Mouse (Mus musculus) CH12.LX (cell line): Measurements from ENCODE around the gene Kcnj1. TPM values are rescaled to one million over a fixed set of nuclear protein-coding genes. Genes with fewer than 3 reads are reported as not detected.

ENCODE experiments used
- DNase-seq: peaks from one replicate; pipeline ENCODE4 v3.0.0-alpha.2; 2013; ENCODE audit errors: extremely low read depth
- H3K27ac ChIP-seq: 2 replicates; pipeline ENCODE4 v1.5.1; 2012; ENCODE audit warnings: low read depth, mild to moderate bottlenecking, control low read depth, moderate library complexity; ENCODE audit not compliant: insufficient read depth
- H3K27me3 ChIP-seq: replicated peaks from 2 replicates; pipeline ENCODE3; 2012; ENCODE audit warnings: inconsistent platforms
- H3K36me3 ChIP-seq, 2 experiments: replicated peaks in 1 of 2; 2 replicates each; pipeline versions ENCODE3 to v1.6.1; 2012; ENCODE audit warnings: inconsistent platforms in 1 of 2, low read length in 1 of 2, mild to moderate bottlenecking in 1 of 2, mixed read lengths in 1 of 2, moderate library complexity in 1 of 2; ENCODE audit not compliant: control insufficient read depth in 1 of 2, insufficient read depth in 1 of 2
- H3K4me1 ChIP-seq, 2 experiments: 2 replicates each; pipeline ENCODE4 v1.6.1; 2012; ENCODE audit warnings: inconsistent platforms in 1 of 2, moderate library complexity in 1 of 2; ENCODE audit not compliant: insufficient read depth in 2 of 2, control insufficient read depth in 1 of 2
- H3K4me2 ChIP-seq: 2 replicates; pipeline ENCODE4 v1.6.1; 2012; ENCODE audit warnings: low read depth, mild to moderate bottlenecking, control low read depth; ENCODE audit not compliant: poor library complexity, insufficient read depth, severe bottlenecking
- H3K4me3 ChIP-seq, 3 experiments: fragments of 150-350 bp in 1 of 3; sonication (generic) in 1 of 3; replicated peaks in 1 of 3; 2 replicates each; pipeline versions ENCODE3 to v1.5.1; 2011 to 2012; ENCODE audit warnings: low read depth in 2 of 3, low read length in 2 of 3, mild to moderate bottlenecking in 2 of 3, moderate library complexity in 2 of 3, control low read depth in 1 of 3, improper control_type of control experiment in 1 of 3, inconsistent platforms in 1 of 3, mixed read lengths in 1 of 3; ENCODE audit not compliant: poor library complexity in 1 of 3
- H3K79me2 ChIP-seq: replicated peaks from 2 replicates; pipeline ENCODE4 v1.6.1; 2012; ENCODE audit warnings: mild to moderate bottlenecking, moderate library complexity; ENCODE audit not compliant: control insufficient read depth, poor library complexity, insufficient read depth, severe bottlenecking; ENCODE audit errors: extremely low read depth
- H3K9ac ChIP-seq: 2 replicates; pipeline ENCODE4 v1.6.1; 2012; ENCODE audit warnings: low read depth, mild to moderate bottlenecking, control low read depth, moderate library complexity; ENCODE audit not compliant: insufficient read depth
- H3K9me3 ChIP-seq: replicated peaks from 2 replicates; pipeline ENCODE3; 2012; ENCODE audit warnings: low read length, inconsistent platforms, mixed read lengths
- BHLHE40 ChIP-seq: IDR thresholded peaks from 2 replicates; pipeline ENCODE4 v1.6.1; 2011; ENCODE audit warnings: mild to moderate bottlenecking, low read depth, low read length, improper control_type of control experiment
- CTCF ChIP-seq, 2 experiments: IDR thresholded peaks in 1 of 2; conservative IDR thresholded peaks in 1 of 2; 2 replicates each; pipeline ENCODE4 v1.5.1; 2011 to 2012; ENCODE audit warnings: low read depth in 2 of 2, low read length in 2 of 2, improper control_type of control experiment in 1 of 2, inconsistent platforms in 1 of 2, mild to moderate bottlenecking in 1 of 2, moderate library complexity in 1 of 2
- EP300 ChIP-seq: IDR thresholded peaks from 2 replicates; pipeline ENCODE4 v1.6.1; 2011; ENCODE audit warnings: low read length, improper control_type of control experiment
- ETS1 ChIP-seq: conservative IDR thresholded peaks from 2 replicates; pipeline ENCODE4 v1.6.1; 2012; ENCODE audit warnings: low read depth, mild to moderate bottlenecking, inconsistent platforms, low read length, improper control_type of control experiment, moderate library complexity
- MAFK ChIP-seq: IDR thresholded peaks from 2 replicates; pipeline ENCODE4 v1.6.1; 2011; ENCODE audit warnings: low read length, improper control_type of control experiment; ENCODE audit not compliant: insufficient replicate concordance
- MAX ChIP-seq: IDR thresholded peaks from 2 replicates; pipeline ENCODE4 v1.6.1; 2011; ENCODE audit warnings: low read length, improper control_type of control experiment
- NELFE ChIP-seq: IDR thresholded peaks from 2 replicates; pipeline ENCODE4 v1.6.1; 2011; ENCODE audit warnings: low read depth, low read length, improper control_type of control experiment
- NRF1 ChIP-seq: IDR thresholded peaks from 2 replicates; pipeline ENCODE4 v1.6.1; 2014; ENCODE audit warnings: low read depth, mild to moderate bottlenecking, inconsistent platforms, low read length, improper control_type of control experiment, moderate library complexity
- POLR2A ChIP-seq: IDR thresholded peaks from 2 replicates; pipeline ENCODE4 v1.6.1; 2011; ENCODE audit warnings: low read depth, mild to moderate bottlenecking, improper control_type of control experiment, low read length
- RAD21 ChIP-seq: IDR thresholded peaks from 2 replicates; pipeline ENCODE4 v1.6.1; 2011; ENCODE audit warnings: low read depth, mild to moderate bottlenecking, low read length, improper control_type of control experiment, moderate library complexity
- SIN3A ChIP-seq: IDR thresholded peaks from 2 replicates; pipeline ENCODE4 v1.6.1; 2012; ENCODE audit warnings: low read length, improper control_type of control experiment, inconsistent platforms
- ZKSCAN1 ChIP-seq: IDR thresholded peaks from 2 replicates; pipeline ENCODE4 v1.6.1; 2012; ENCODE audit warnings: low read depth, inconsistent platforms, low read length, improper control_type of control experiment, borderline replicate concordance
- dilution Hi-C: fragments of 300-500 bp; cut with MboI; formaldehyde crosslinking; loops from 2 replicates; pipeline ENCODE4 v1.14.3; 2020; ENCODE audit warnings: low sequenced_read_pairs; ENCODE audit not compliant: extremely low pct_unique_long_range_greater_than_20kb, extremely low pct_ligation_motif_present
- in situ Hi-C: fragments of 300-500 bp; cut with MboI; formaldehyde crosslinking; loops from 3 replicates; pipeline ENCODE4 v1.14.3; 2019; ENCODE audit warnings: low sequenced_read_pairs, low pct_ligation_motif_present, low pct_unique_long_range_greater_than_20kb, mixed read lengths
- polyA plus RNA-seq: library from polyadenylated mRNA; unstranded; fragments of >175 nt; gene quantifications from 2 replicates; pipeline ENCODE4 v1.2.1, GENCODE M21; 2012; ENCODE audit warnings: low read depth; ENCODE audit not compliant: insufficient read length
- total RNA-seq, 2 experiments: library from RNA; depleted of rRNA; stranded (reverse); fragments of 300-350 nt in 1 of 2; fragments of >200 nt in 1 of 2; gene quantifications; 2 replicates each; pipeline ENCODE4 v1.2.3; 2012 to 2014

Kcnj1 gene
- total and polyA plus RNA-seq, 3 experiments, result 0.07 to 0.11 TPM; not detected in 1

DNA sequence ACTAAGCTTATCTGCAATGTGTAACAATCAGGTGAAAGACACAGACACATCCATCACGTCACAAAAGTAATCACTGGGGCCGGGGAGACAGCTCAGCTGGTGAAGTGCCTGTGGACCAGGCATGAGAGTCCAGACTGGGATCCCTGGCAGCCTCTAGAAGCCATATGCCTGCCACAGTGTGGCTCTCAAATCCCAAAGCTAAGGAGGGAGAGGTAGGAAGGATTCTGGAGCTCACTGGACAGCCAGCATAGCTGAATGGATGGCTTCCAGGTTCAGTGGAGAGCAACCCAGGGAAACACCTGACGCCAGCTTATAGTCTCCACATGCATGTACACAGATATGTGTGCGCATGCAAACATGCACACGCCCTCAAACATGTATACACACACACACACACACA, 76.5 kb downstream of the Kcnj1 start:
- no peak overlapping the region for H3K27ac ChIP-seq
- DNase-seq, result no peak
- H3K36me3 ChIP-seq, result peaks cover 38 to 87% of the 10 kb centered on the region in 2 experiments
- H3K79me2 ChIP-seq, result no peaks in the 10 kb centered on the region; the same call in 1 of the 2 replicates
- no peak overlapping the region for H3K4me3 ChIP-seq
- H3K9me3 ChIP-seq, result no peaks in the 10 kb centered on the region
- no peak for TF ChIP-seq EP300
- no peak for TF ChIP-seq CTCF (conservative IDR thresholded peaks at IDR 0.05 in 1 of 2, IDR thresholded peaks at IDR 0.05 in 1 of 2; ENCODE audit: low read depth in 2 of 2, low read length in 2 of 2)
- TF ChIP-seq MAFK, result no peak
- TF ChIP-seq MAX, result no peak
- TF ChIP-seq ETS1, result no peak
- no peak for TF ChIP-seq NRF1
- TF ChIP-seq POLR2A, result no peak
- TF ChIP-seq SIN3A, result no peak
- TF ChIP-seq BHLHE40, result no peak
- no peak for TF ChIP-seq ZKSCAN1
- TF ChIP-seq NELFE, result no peak
- TF ChIP-seq RAD21, result no peak
- H3K4me1 ChIP-seq, result peaks cover 3 to 22% of the 10 kb centered on the region in 2 experiments
- in situ Hi-C loops, result no loop called here
- H3K27me3 ChIP-seq, result no peaks in the 10 kb centered on the region
- H3K4me2 ChIP-seq, result no peak overlapping the region
- no peak overlapping the region for H3K9ac ChIP-seq
- dilution Hi-C loops, result no loop called here

Other genes starting within 250 kb of the Kcnj1 start
- not detected in 2 replicates for gene Kcnj5, start 28.1 kb upstream of the Kcnj1 start, total RNA-seq (2012; rRNA removed)
- gene Kcnj5, start 28.1 kb upstream of the Kcnj1 start, total RNA-seq (2014; rRNA removed), result not detected in 2 replicates
- gene Kcnj5, start 28.1 kb upstream of the Kcnj1 start, polyA plus RNA-seq, result not detected in 2 replicates
- 20.8 and 23.3 TPM in 2 replicates for gene Fli1, start 170.4 kb downstream of the Kcnj1 start, total RNA-seq (2012; rRNA removed)
- gene Fli1, start 170.4 kb downstream of the Kcnj1 start, total RNA-seq (2014; rRNA removed), result 29.3 TPM in 2 replicates
- gene Fli1, start 170.4 kb downstream of the Kcnj1 start, polyA plus RNA-seq, result 20.3 and 20.6 TPM in 2 replicates